Mouse (Mus musculus): ENCODE measurements around the gene Grik3. TPM values are rescaled to one million over a fixed set of nuclear protein-coding genes. Genes with fewer than 3 reads are reported as not detected.

The Grik3 gene
- polyA plus RNA-seq, 1 experiment = 10.3 TPM

DNA sequence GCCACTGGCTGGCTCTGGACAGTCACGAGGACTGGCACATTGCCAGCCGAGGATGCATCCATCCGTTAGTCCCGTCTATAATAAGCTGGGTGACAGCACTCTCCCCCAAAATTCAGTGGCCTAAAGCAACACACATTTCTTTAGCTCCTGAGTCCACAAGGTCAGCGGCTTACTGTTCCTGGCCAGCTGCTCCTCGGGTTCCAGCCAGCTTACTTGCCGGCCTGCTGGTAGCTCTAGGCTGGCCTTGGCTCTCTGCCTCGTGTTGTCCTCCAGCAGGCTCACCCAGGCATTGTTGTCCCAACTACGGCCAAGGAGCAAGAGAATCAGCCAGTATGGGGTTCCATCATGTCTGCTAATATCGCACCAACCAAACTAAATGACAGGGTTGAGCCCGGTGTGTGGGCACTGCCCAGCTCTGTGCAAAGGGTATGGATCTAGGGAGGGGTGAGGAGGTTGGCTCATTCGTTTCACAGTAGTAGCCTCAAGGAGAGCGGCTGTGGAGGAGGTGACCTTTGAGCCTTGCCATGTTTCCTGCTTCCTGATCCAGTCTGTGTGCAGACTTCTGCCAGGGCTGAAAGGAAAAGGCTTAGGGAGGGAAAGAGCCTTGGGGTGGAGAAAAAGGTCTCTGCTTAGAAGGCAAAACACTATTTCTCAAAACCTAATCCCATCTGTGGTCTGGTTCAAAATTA, 146.3 kb downstream of the Grik3 start:
- H3K27me3 ChIP-seq (ENCODE audit: control insufficient read depth, insufficient read depth, low read length, poor library complexity, severe bottlenecking) = no peaks in the 10 kb centered on the region
- no peaks in the 10 kb centered on the region for H3K36me3 ChIP-seq (ENCODE audit: control insufficient read depth, insufficient read depth, low read length, poor library complexity, severe bottlenecking)
- no peak overlapping the region for H3K27ac ChIP-seq (ENCODE audit: insufficient read depth, low read length)
- no peaks in the 10 kb centered on the region for H3K4me1 ChIP-seq (ENCODE audit: control insufficient read depth, insufficient read depth, low read length)
- no peaks in the 10 kb centered on the region for H3K9me3 ChIP-seq (replicated peaks; ENCODE audit: control insufficient read depth, insufficient read depth, low read length, poor library complexity, severe bottlenecking)
- no peak overlapping the region for H3K9ac ChIP-seq (ENCODE audit: low read depth, poor library complexity, severe bottlenecking)
- no peak overlapping the region for H3K4me3 ChIP-seq (ENCODE audit: low read depth, low read length)
- TF ChIP-seq EP300 (IDR thresholded peaks at IDR 0.05; ENCODE audit: insufficient read depth, low read depth, low read length) = no peak
- TF ChIP-seq POLR2A (IDR thresholded peaks at IDR 0.05; ENCODE audit: insufficient read depth, low read length) = no peak
- no peak for TF ChIP-seq CTCF (IDR thresholded peaks at IDR 0.05; ENCODE audit: low read depth, low read length)

DNA sequence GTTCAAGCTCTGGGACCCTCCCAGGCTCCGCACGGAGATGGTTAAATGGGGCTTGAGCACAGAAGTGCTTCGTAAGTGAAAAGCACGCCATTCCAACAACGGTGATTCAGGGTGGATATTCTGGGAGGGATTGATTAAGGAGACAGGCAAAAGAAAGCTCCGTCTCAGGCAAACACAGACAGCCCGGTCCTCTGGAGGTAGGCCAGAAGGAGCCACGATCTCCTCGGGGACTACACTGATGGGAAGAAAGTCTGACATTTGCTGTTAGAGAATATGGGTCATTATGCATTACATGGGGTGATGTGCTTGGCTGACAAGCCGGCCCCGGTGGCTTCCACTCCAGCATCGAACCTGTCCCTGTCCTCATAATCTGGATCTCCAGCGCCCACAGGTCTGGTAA, 146.9 kb downstream of the Grik3 start:
- H3K36me3 ChIP-seq (ENCODE audit: control insufficient read depth, insufficient read depth, low read length, poor library complexity, severe bottlenecking) = no peaks in the 10 kb centered on the region
- no peaks in the 10 kb centered on the region for H3K4me1 ChIP-seq (ENCODE audit: control insufficient read depth, insufficient read depth, low read length)
- H3K27ac ChIP-seq (ENCODE audit: insufficient read depth, low read length) = no peak overlapping the region
- no peaks in the 10 kb centered on the region for H3K9me3 ChIP-seq (replicated peaks; ENCODE audit: control insufficient read depth, insufficient read depth, low read length, poor library complexity, severe bottlenecking)
- TF ChIP-seq EP300 (IDR thresholded peaks at IDR 0.05; ENCODE audit: insufficient read depth, low read depth, low read length) = no peak
- no peak for TF ChIP-seq CTCF (IDR thresholded peaks at IDR 0.05; ENCODE audit: low read depth, low read length)
- TF ChIP-seq POLR2A (IDR thresholded peaks at IDR 0.05; ENCODE audit: insufficient read depth, low read length) = no peak
- no peak overlapping the region for H3K9ac ChIP-seq (ENCODE audit: low read depth, poor library complexity, severe bottlenecking)
- H3K27me3 ChIP-seq (ENCODE audit: control insufficient read depth, insufficient read depth, low read length, poor library complexity, severe bottlenecking) = no peaks in the 10 kb centered on the region
- H3K4me3 ChIP-seq (ENCODE audit: low read depth, low read length) = no peak overlapping the region

DNA sequence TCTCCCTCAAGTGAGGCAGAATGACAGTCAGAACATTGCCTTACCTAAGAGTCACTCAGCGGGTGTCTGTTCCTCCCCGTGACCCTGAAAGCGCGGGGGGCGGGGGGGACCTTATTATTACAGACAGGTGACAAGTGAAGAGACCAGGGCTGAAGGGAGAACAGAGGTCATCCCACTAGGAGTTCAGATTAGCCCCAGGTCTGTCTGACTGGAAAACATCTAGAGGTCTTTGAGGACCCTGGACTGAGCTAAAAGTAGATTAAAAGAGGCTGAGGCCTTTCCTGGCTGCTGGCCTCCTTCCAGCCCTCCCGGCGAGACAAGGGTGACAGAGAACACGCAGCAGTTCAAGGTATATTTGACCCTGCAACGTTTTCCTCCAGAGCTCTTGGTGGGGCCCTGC, 150.0 kb downstream of the Grik3 start:
- no peaks in the 10 kb centered on the region for H3K4me1 ChIP-seq (ENCODE audit: control insufficient read depth, insufficient read depth, low read length)
- H3K4me3 ChIP-seq (ENCODE audit: low read depth, low read length) = no peak overlapping the region
- no peaks in the 10 kb centered on the region for H3K9me3 ChIP-seq (replicated peaks; ENCODE audit: control insufficient read depth, insufficient read depth, low read length, poor library complexity, severe bottlenecking)
- no peaks in the 10 kb centered on the region for H3K36me3 ChIP-seq (ENCODE audit: control insufficient read depth, insufficient read depth, low read length, poor library complexity, severe bottlenecking)
- TF ChIP-seq POLR2A (IDR thresholded peaks at IDR 0.05; ENCODE audit: insufficient read depth, low read length) (no peak), EP300 (IDR thresholded peaks at IDR 0.05; ENCODE audit: insufficient read depth, low read depth, low read length) (no peak), CTCF (IDR thresholded peaks at IDR 0.05; ENCODE audit: low read depth, low read length) (no peak)
- no peak overlapping the region for H3K27ac ChIP-seq (ENCODE audit: insufficient read depth, low read length)
- no peak overlapping the region for H3K9ac ChIP-seq (ENCODE audit: low read depth, poor library complexity, severe bottlenecking)
- H3K27me3 ChIP-seq (ENCODE audit: control insufficient read depth, insufficient read depth, low read length, poor library complexity, severe bottlenecking) = no peaks in the 10 kb centered on the region

DNA sequence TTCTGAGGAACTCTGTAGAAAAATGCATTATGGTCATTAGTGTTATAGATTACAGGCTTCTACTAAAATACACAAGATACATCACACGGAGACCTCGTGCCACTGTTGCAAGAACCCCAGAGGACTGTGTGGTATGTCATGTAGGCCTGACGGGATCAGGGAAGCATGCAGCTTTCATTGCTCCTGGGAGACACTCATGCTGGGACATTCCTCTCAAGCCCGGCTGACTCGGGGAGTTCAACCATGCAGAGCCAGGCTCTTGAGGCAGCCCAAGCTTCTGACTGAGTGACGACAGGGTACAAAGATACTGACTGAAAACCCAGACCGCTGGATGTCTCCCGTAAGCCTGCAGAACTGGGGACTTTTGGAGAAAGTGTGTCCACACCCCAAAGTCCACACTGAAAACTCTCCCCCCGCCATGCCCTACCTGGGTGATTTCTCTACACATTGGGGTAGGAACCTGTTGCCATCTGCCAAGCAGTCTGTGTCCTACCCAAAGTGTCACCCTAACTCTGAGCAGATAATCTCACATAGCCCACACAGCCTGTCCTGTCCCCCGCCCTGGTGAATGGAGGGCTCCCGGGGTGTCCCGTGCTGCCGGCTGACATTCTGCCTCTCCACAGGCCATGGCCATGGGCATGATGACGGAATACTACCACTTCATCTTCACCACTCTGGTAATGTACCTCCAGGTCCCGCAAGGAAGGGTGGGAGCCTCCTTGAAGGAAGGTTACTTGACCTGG, 150.6 kb downstream of the Grik3 start:
- Histone ChIP-seq H3K36me3 (ENCODE audit: control insufficient read depth, insufficient read depth, low read length, poor library complexity, severe bottlenecking) (no peaks in the 10 kb centered on the region), H3K27ac (ENCODE audit: insufficient read depth, low read length) (no peak overlapping the region), H3K4me1 (ENCODE audit: control insufficient read depth, insufficient read depth, low read length) (no peaks in the 10 kb centered on the region), H3K9me3 (replicated peaks; ENCODE audit: control insufficient read depth, insufficient read depth, low read length, poor library complexity, severe bottlenecking) (no peaks in the 10 kb centered on the region), H3K4me3 (ENCODE audit: low read depth, low read length) (no peak overlapping the region), H3K9ac (ENCODE audit: low read depth, poor library complexity, severe bottlenecking) (no peak overlapping the region), H3K27me3 (ENCODE audit: control insufficient read depth, insufficient read depth, low read length, poor library complexity, severe bottlenecking) (no peaks in the 10 kb centered on the region)
- TF ChIP-seq CTCF (IDR thresholded peaks at IDR 0.05; ENCODE audit: low read depth, low read length) (no peak), EP300 (IDR thresholded peaks at IDR 0.05; ENCODE audit: insufficient read depth, low read depth, low read length) (no peak), POLR2A (IDR thresholded peaks at IDR 0.05; ENCODE audit: insufficient read depth, low read length) (no peak)

DNA sequence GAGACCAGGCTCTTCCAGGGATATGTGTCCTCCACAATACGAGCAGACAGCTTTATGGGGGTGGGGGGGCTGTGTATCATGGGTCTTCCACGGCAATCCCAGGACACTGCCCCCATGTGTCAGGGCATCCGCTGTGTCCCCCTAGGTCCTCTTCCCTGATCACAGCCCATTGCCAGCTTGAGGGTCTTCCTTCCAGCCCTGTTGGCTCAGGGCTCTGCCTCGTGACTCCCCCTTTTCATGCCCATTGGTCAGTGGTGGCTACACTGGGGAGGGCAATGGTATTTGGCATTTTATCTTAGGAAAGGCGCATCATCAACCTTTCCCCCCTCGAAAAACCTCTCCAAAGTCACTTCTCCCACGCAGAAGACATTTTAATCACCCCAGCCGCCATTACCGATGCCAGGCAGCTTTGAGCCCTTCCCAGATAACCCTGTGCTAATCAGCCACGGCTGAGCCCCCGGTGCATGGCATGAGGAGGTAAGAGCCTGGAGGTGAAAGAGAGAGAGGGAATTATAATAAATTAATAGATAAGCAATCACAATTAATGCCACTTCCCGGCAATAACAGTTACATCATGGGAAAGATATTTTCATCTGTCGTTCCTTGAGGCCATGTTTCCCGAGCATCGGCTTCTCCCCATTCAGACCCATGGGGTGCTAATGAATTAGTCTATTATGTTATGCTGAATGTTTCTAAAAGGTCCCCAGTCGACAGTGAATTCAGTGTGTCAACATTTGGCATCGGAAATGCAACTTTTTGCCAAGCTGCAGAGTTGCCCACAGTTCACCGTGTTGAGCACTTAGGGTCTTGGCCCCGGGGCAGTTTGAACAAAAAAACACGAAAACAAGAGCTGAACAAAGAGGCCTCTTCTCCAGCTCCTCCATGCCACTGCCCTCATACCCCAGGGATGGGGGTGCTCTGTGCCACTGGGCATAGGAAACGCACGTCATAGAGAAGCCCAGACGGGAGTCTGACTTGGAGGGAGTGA, 154.4 kb downstream of the Grik3 start:
- Histone ChIP-seq H3K27me3 (ENCODE audit: control insufficient read depth, insufficient read depth, low read length, poor library complexity, severe bottlenecking) (no peaks in the 10 kb centered on the region), H3K27ac (ENCODE audit: insufficient read depth, low read length) (no peak overlapping the region), H3K4me1 (ENCODE audit: control insufficient read depth, insufficient read depth, low read length) (no peaks in the 10 kb centered on the region), H3K4me3 (ENCODE audit: low read depth, low read length) (no peak overlapping the region), H3K36me3 (ENCODE audit: control insufficient read depth, insufficient read depth, low read length, poor library complexity, severe bottlenecking) (no peaks in the 10 kb centered on the region), H3K9ac (ENCODE audit: low read depth, poor library complexity, severe bottlenecking) (no peak overlapping the region), H3K9me3 (replicated peaks; ENCODE audit: control insufficient read depth, insufficient read depth, low read length, poor library complexity, severe bottlenecking) (no peaks in the 10 kb centered on the region)
- no peak for TF ChIP-seq POLR2A (IDR thresholded peaks at IDR 0.05; ENCODE audit: insufficient read depth, low read length)
- TF ChIP-seq EP300 (IDR thresholded peaks at IDR 0.05; ENCODE audit: insufficient read depth, low read depth, low read length) = no peak
- TF ChIP-seq CTCF (IDR thresholded peaks at IDR 0.05; ENCODE audit: low read depth, low read length) = no peak

All from ES-Bruce4 (cell line).